Mouse (Mus musculus): ENCODE results near the gene Rbmx2. TPM values are rescaled to one million over a fixed set of nuclear protein-coding genes. Genes with fewer than 3 reads are reported as not detected.

Gene Rbmx2
- polyA plus RNA-seq, 1 experiment from 2014 or later, result 24.8 TPM

Other genes with a start within 250 kb of the Rbmx2 start
- gene Elf4, start 231.9 kb upstream of the Rbmx2 start, polyA plus RNA-seq (2015; fragmentation: Nextera tagmentation; extraction: Ambion mirVana), result 0.38 and 0.41 TPM in 2 replicates
- 52.3 TPM in 2 replicates for gene Aifm1, start 181.4 kb upstream of the Rbmx2 start, polyA plus RNA-seq (2015; fragmentation: Nextera tagmentation; extraction: Ambion mirVana)
- gene Rab33a, start 175.7 kb upstream of the Rbmx2 start, polyA plus RNA-seq (2015; fragmentation: Nextera tagmentation; extraction: Ambion mirVana), result 94.3 and 96.5 TPM in 2 replicates
- gene Zfp280c, start 100.5 kb upstream of the Rbmx2 start, polyA plus RNA-seq (2015; fragmentation: Nextera tagmentation; extraction: Ambion mirVana), result 11.0 and 13.9 TPM in 2 replicates
- 46.4 and 48.7 TPM in 2 replicates for gene Slc25a14, start 71.6 kb upstream of the Rbmx2 start, polyA plus RNA-seq (2015; fragmentation: Nextera tagmentation; extraction: Ambion mirVana)
- not detected in 2 replicates for gene Gpr119, start 20.5 kb upstream of the Rbmx2 start, polyA plus RNA-seq (2015; fragmentation: Nextera tagmentation; extraction: Ambion mirVana)
- gene Gm595, start 182.7 kb downstream of the Rbmx2 start, polyA plus RNA-seq (2015; fragmentation: Nextera tagmentation; extraction: Ambion mirVana), result not detected in 2 replicates